Mouse (Mus musculus): ENCODE measurements at regions not wholly inside any gene's neighbourhood (a gene's known extent, or its start where the extent isn't known, plus 50 kb on each side); places are given as distances from the start of the nearest gene placed in this dataset.

DNA sequence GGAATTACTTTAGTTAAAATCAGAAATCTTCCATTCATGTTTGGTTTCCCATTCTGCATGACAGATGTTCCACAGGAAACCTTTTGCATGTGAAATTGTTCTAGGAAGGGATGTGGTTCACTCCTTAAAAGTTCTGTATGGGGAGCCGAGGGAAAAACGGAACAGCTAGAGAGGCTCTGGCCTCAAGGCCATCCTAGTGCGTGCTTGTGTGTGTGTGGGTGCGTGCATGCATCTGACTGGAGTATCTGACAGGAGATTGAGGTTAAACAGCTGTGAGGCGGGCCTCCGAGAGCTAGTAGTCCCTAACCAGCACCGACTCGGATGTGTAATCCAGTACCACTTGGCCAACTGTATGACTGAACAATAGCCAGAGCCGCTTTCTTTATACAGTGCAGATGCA is 51.0 kb upstream of the Krr1 start:
- H3K4me1 ChIP-seq (replicated peaks; ENCODE audit: control insufficient read depth, insufficient read depth, low read length), result no peaks in the 10 kb centered on the region
- H3K9me3 ChIP-seq (ENCODE audit: control insufficient read depth), result no peaks in the 10 kb centered on the region
- H3K27me3 ChIP-seq (replicated peaks; ENCODE audit: control insufficient read depth, insufficient read depth, low read length), result no peaks in the 10 kb centered on the region
- H3K4me2 ChIP-seq (replicated peaks; ENCODE audit: low read depth), result no peak overlapping the region
- H3K36me3 ChIP-seq (ENCODE audit: control insufficient read depth, insufficient read depth), result no peaks in the 10 kb centered on the region
- no peak overlapping the region for H3K4me3 ChIP-seq (ENCODE audit: low read depth, low read length)
- no peak for ATAC-seq
- no peak for TF ChIP-seq CTCF (IDR thresholded peaks at IDR 0.05; ENCODE audit: low read depth)
- 86% methylated on average over 9 of the region's 9 CpGs for WGBS
- no peak overlapping the region for H3K9ac ChIP-seq (ENCODE audit: low read depth, low read length)
- H3K27ac ChIP-seq (ENCODE audit: low read depth, low read length), result no peak overlapping the region
